Mouse (Mus musculus) midbrain, embryonic 11.5 days (tissue): ENCODE measurements around the gene Iqck. TPM values are rescaled to one million over a fixed set of nuclear protein-coding genes. Genes with fewer than 3 reads are reported as not detected.

Source experiments
- ATAC-seq: fragments of 200-750 bp; cut with Nextera tagmentation; 2 replicates; pipeline ENCODE4 v1.8.0; 2017; ENCODE audit warnings: moderate TSS enrichment, moderate library complexity; ENCODE audit not compliant: low FRiP score
- DNase-seq: peaks from one replicate; pipeline ENCODE4 v3.0.0; 2015; ENCODE audit warnings: low spot score; ENCODE audit errors: missing footprints
- H3K27ac ChIP-seq: fragments of 300-500 bp; sonication (generic); 2 replicates; pipeline ENCODE4 v1.5.1; 2014; ENCODE audit warnings: low read depth, low read length
- H3K27me3 ChIP-seq: fragments of 300-500 bp; sonication (generic); 2 replicates; pipeline ENCODE4 v1.6.1; 2014; ENCODE audit warnings: mild to moderate bottlenecking, low read length, moderate library complexity, mixed read lengths; ENCODE audit not compliant: control insufficient read depth, insufficient read depth
- H3K36me3 ChIP-seq: fragments of 300-500 bp; sonication (generic); 2 replicates; pipeline ENCODE4 v1.6.1; 2014; ENCODE audit warnings: mild to moderate bottlenecking, low read length, moderate library complexity, mixed read lengths; ENCODE audit not compliant: control insufficient read depth, insufficient read depth
- H3K4me1 ChIP-seq: fragments of 300-500 bp; sonication (generic); 2 replicates; pipeline ENCODE4 v1.6.1; 2014; ENCODE audit warnings: low read length; ENCODE audit not compliant: control insufficient read depth, insufficient read depth
- H3K4me2 ChIP-seq: fragments of 300-500 bp; sonication (generic); 2 replicates; pipeline ENCODE4 v1.6.1; 2014; ENCODE audit warnings: mild to moderate bottlenecking, moderate library complexity
- H3K4me3 ChIP-seq: fragments of 300-500 bp; sonication (generic); 2 replicates; pipeline ENCODE4 v1.5.1; 2014; ENCODE audit warnings: low read depth, low read length
- H3K9ac ChIP-seq: fragments of 300-500 bp; sonication (generic); 2 replicates; pipeline ENCODE4 v1.6.1; 2014; ENCODE audit warnings: low read length
- H3K9me3 ChIP-seq: fragments of 300-500 bp; sonication (generic); 2 replicates; pipeline ENCODE4 v1.6.1; 2016; ENCODE audit warnings: low read length; ENCODE audit not compliant: control insufficient read depth
- WGBS: fragments of 180-500 bp; shearing (Covaris S2); extraction: QIAGEN DNeasy Blood & Tissue Kit; methylation state at CpG from one replicate; pipeline ENCODE4 v1.1.7; 2014; 5-methylcytosine and 5-hydroxymethylcytosine counted together
- polyA plus RNA-seq: library from polyadenylated mRNA; unstranded; fragments of >200 nt; fragmentation: Nextera tagmentation; extraction: Ambion mirVana; gene quantifications from 2 replicates; pipeline ENCODE4 v1.2.1, GENCODE M21; 2014

Gene Iqck
- polyA plus RNA-seq, 1 experiment from 2014 or later = 3.2 TPM

GRCm38 (mm10) chr7:118929601-118930311, 74.2 kb downstream of the Iqck start:
- H3K4me3 ChIP-seq = no peak overlapping the region
- H3K36me3 ChIP-seq = no peaks in the 10 kb centered on the region
- no peaks in the 10 kb centered on the region for H3K9me3 ChIP-seq
- no peak overlapping the region for H3K27ac ChIP-seq
- no peak for ATAC-seq
- 49% methylated on average over 16 of the region's 16 CpGs for WGBS
- DNase-seq = no peak
- no peak overlapping the region for H3K4me2 ChIP-seq
- H3K27me3 ChIP-seq = no peaks in the 10 kb centered on the region
- H3K9ac ChIP-seq = no peak overlapping the region
- 0 out of 2 replicates have a peak, but pooled peaks cover 2% of the 10 kb centered on the region for H3K4me1 ChIP-seq

GRCm38 (mm10) chr7:118931502-118932395, 76.2 kb downstream of the Iqck start:
- Histone ChIP-seq H3K36me3 (no peaks in the 10 kb centered on the region), H3K27me3 (no peaks in the 10 kb centered on the region), H3K4me1 (peaks cover 3% of the 10 kb centered on the region; the same call in 1 of the 2 replicates), H3K4me3 (no peak overlapping the region), H3K27ac (no peak overlapping the region), H3K9me3 (no peaks in the 10 kb centered on the region), H3K4me2 (no peak overlapping the region), H3K9ac (no peak overlapping the region)
- DNase-seq (no peak), ATAC-seq (no peak)
- 87% methylated on average over 17 of the region's 17 CpGs for WGBS

GRCm38 (mm10) chr7:118935306-118935705, 79.8 kb downstream of the Iqck start:
- ATAC-seq = no peak
- no peak overlapping the region for H3K27ac ChIP-seq
- peaks cover 7% of the 10 kb centered on the region; the same call in 1 of the 2 replicates for H3K4me1 ChIP-seq
- no peaks in the 10 kb centered on the region for H3K9me3 ChIP-seq
- no peak overlapping the region for H3K4me3 ChIP-seq
- WGBS = 83% methylated on average over 2 of the region's 2 CpGs
- H3K9ac ChIP-seq = no peak overlapping the region
- H3K4me2 ChIP-seq = no peak overlapping the region
- DNase-seq = no peak
- H3K36me3 ChIP-seq = no peaks in the 10 kb centered on the region
- no peaks in the 10 kb centered on the region for H3K27me3 ChIP-seq

DNA sequence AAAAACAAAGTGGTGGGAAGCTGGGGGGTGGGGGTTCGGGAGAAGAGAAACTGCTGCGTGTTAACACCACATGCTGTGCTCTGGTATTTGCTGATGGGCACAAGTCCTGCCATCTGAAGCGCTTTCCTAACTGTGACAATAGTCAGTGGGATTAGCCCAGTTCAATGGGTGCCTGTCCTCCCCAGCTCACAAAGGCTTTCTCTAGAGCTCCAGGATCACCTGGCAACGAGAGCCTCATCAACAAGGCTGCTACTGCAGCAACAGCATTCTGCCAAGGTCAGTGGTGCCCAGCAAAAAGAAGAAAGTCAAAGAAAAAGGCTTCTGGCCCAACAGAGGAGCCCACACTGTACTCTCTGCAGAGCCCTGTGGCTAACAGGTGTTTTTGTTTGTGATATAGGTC, 81.3 kb downstream of the Iqck start:
- H3K36me3 ChIP-seq = no peaks in the 10 kb centered on the region
- H3K4me3 ChIP-seq = no peak overlapping the region
- no peaks in the 10 kb centered on the region for H3K9me3 ChIP-seq
- no peak overlapping the region for H3K4me2 ChIP-seq
- no peaks in the 10 kb centered on the region for H3K27me3 ChIP-seq
- no peak overlapping the region for H3K9ac ChIP-seq
- ATAC-seq (no peak), DNase-seq (peak; percentile 85)
- H3K27ac ChIP-seq = no peak overlapping the region
- H3K4me1 ChIP-seq = peaks cover 7% of the 10 kb centered on the region; the same call in 1 of the 2 replicates
- WGBS = 1% methylated on average over 4 of the region's 4 CpGs

DNA sequence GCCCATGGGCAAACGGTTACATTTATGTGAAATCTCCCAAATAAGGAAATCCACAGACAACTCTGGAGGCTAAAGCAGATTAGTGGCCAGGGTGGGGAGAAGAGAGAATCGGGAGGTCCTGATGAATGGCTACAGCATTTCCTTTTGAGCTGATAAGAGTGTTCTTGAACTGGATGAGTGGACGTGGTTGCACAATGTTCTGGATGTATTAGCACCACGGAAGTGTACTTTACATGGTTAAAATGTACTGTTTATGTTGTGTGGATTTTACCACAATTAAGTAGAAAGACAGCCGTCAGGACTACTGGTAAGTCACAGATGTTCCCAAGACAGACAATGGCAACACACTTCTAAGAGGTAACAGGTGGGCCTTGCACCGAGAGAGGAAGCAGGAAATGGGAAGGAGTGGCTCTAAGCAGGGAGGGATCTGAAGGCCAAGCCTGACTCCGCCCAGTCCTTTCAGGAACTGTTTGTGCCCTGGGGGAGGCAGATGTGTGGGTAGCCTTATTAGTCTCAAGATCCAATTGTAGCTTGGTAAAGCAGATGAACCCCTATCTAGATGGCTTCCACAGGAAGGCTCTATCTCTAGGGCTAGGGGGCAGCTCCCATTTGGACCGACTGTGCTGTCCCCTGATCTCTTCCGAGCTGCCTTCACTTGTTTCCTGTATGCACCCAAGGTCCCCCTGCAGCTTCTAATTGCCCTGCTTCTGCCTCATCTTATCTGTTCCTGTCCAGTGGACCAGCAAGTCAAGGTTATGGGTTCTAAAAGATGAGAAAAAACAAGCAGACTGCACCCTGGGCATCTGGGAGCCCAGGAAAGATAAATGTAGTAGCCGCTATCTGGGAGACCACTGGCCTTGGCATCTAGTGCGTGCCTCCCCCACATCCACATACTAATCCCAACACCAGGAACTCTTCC, 82.2 kb downstream of the Iqck start:
- no peaks in the 10 kb centered on the region for H3K27me3 ChIP-seq
- 72% methylated on average over 11 of the region's 11 CpGs for WGBS
- no peak overlapping the region for H3K4me2 ChIP-seq
- no peaks in the 10 kb centered on the region for H3K36me3 ChIP-seq
- no peak overlapping the region for H3K4me3 ChIP-seq
- no peak overlapping the region for H3K9ac ChIP-seq
- ATAC-seq (no peak), DNase-seq (no peak)
- H3K4me1 ChIP-seq = peaks cover 7% of the 10 kb centered on the region; the same call in 1 of the 2 replicates
- no peaks in the 10 kb centered on the region for H3K9me3 ChIP-seq
- H3K27ac ChIP-seq = no peak overlapping the region

DNA sequence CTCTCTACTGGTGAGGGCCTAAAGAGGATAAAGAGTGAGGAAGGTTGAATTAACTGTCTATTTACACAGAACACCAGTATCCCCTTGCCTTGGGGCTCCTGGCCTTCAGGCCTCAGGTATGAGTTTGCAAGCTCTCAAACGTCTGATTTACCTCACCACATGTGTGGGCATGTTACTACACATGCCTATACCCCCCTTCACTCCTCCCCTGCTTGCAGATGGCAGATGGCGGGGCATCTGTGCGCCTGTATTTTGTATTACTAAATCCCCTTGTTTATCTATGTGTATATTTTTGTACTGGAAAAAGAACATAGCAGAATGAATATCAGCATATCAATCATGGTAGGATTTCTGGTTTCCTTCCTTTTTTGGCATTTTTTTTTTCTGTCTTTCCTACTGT, 86.7 kb downstream of the Iqck start:
- WGBS = 88% methylated on average over 3 of the region's 3 CpGs
- H3K4me3 ChIP-seq = no peak overlapping the region
- no peak overlapping the region for H3K9ac ChIP-seq
- ATAC-seq (no peak), DNase-seq (no peak)
- H3K27ac ChIP-seq = no peak overlapping the region
- H3K4me1 ChIP-seq = peaks cover 2% of the 10 kb centered on the region; the same call in 1 of the 2 replicates
- no peaks in the 10 kb centered on the region for H3K36me3 ChIP-seq
- H3K9me3 ChIP-seq = no peaks in the 10 kb centered on the region
- no peak overlapping the region for H3K4me2 ChIP-seq
- H3K27me3 ChIP-seq = no peaks in the 10 kb centered on the region

GRCm38 (mm10) chr7:118943170-118943569, 87.6 kb downstream of the Iqck start:
- DNase-seq = no peak
- WGBS = 71% methylated on average over 7 of the region's 7 CpGs
- H3K9ac ChIP-seq = no peak overlapping the region
- H3K36me3 ChIP-seq = no peaks in the 10 kb centered on the region
- no peaks in the 10 kb centered on the region for H3K9me3 ChIP-seq
- no peak overlapping the region for H3K4me2 ChIP-seq
- ATAC-seq = no peak
- no peak overlapping the region for H3K27ac ChIP-seq
- H3K4me1 ChIP-seq = no peaks in the 10 kb centered on the region
- H3K27me3 ChIP-seq = no peaks in the 10 kb centered on the region
- H3K4me3 ChIP-seq = no peak overlapping the region

DNA sequence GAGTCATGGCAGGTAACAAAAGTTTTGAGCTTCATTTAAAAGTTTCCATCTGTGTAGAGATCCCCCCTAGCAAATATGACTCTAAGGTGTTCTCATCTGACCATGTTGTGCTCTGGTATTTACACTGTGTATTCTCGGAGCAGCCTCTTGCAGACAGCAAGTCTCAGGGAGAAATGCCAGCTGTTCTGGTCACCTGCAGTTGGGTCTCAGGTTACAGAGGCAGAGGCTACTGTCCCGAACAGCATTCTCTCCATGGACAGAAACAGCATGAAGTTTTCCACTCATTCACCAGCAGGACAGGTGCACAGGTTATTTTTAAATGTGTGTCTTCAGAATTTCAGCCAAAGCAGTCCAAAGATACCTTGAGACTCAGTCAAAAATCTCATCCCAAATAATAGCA, 89.3 kb downstream of the Iqck start:
- Histone ChIP-seq H3K4me2 (no peak overlapping the region), H3K9me3 (no peaks in the 10 kb centered on the region), H3K4me3 (no peak overlapping the region), H3K9ac (no peak overlapping the region), H3K4me1 (no peaks in the 10 kb centered on the region), H3K27me3 (no peaks in the 10 kb centered on the region), H3K27ac (no peak overlapping the region), H3K36me3 (no peaks in the 10 kb centered on the region)
- WGBS = 34% methylated on average over 2 of the region's 2 CpGs
- no peak for ATAC-seq
- DNase-seq = no peak
